Mouse (Mus musculus) hindbrain, embryonic 14.5 days (tissue): ENCODE measurements around the gene Hpn. TPM values are rescaled to one million over a fixed set of nuclear protein-coding genes. Genes with fewer than 3 reads are reported as not detected.
A peak's percentile ranks its signal among the peaks of the same experiment; 100 is the strongest.

Experiments used
- ATAC-seq: fragments of 200-750 bp; cut with Nextera tagmentation; 2 replicates; pipeline ENCODE4 v1.8.0; 2017; ENCODE audit warnings: moderate number of reproducible peaks, mild to moderate bottlenecking, moderate TSS enrichment, moderate library complexity; ENCODE audit not compliant: low FRiP score
- DNase-seq: peaks from one replicate; pipeline ENCODE4 v3.0.0-alpha.2; 2015; ENCODE audit warnings: low spot score
- H3K27ac ChIP-seq: fragments of 300-500 bp; sonication (generic); 2 replicates; pipeline ENCODE4 v1.5.1; 2014; ENCODE audit warnings: mild to moderate bottlenecking, moderate library complexity
- H3K27me3 ChIP-seq: fragments of 300-500 bp; sonication (generic); 2 replicates; pipeline ENCODE4 v1.6.1; 2014; ENCODE audit warnings: mild to moderate bottlenecking, low read length, mixed read lengths; ENCODE audit not compliant: control insufficient read depth, insufficient read depth
- H3K36me3 ChIP-seq: fragments of 300-500 bp; sonication (generic); replicated peaks from 2 replicates; pipeline ENCODE4 v1.6.1; 2014; ENCODE audit not compliant: control insufficient read depth, insufficient read depth
- H3K4me1 ChIP-seq: fragments of 300-500 bp; sonication (generic); replicated peaks from 2 replicates; pipeline ENCODE4 v1.6.1; 2014; ENCODE audit warnings: antibody characterized with exemption, low read length, mixed read lengths; ENCODE audit not compliant: control insufficient read depth, insufficient read depth
- H3K4me2 ChIP-seq: fragments of 300-500 bp; sonication (generic); replicated peaks from 2 replicates; pipeline ENCODE4 v1.6.1; 2014; ENCODE audit warnings: mild to moderate bottlenecking, moderate library complexity
- H3K4me3 ChIP-seq: fragments of 300-500 bp; sonication (generic); replicated peaks from 2 replicates; pipeline ENCODE4 v1.5.1; 2014; ENCODE audit warnings: mild to moderate bottlenecking, low read length
- H3K9ac ChIP-seq: fragments of 300-500 bp; sonication (generic); 2 replicates; pipeline ENCODE4 v1.6.1; 2014
- H3K9me3 ChIP-seq: fragments of 300-500 bp; sonication (generic); 2 replicates; pipeline ENCODE4 v1.6.1; 2016; ENCODE audit warnings: low read length; ENCODE audit not compliant: control insufficient read depth
- WGBS: fragments of 180-500 bp; shearing (Covaris S2); extraction: QIAGEN DNeasy Blood & Tissue Kit; methylation state at CpG from one replicate; pipeline ENCODE4 v1.1.7; 2014; 5-methylcytosine and 5-hydroxymethylcytosine counted together
- polyA plus RNA-seq: library from polyadenylated mRNA; unstranded; fragments of >200 nt; fragmentation: Nextera tagmentation; extraction: Ambion mirVana; gene quantifications from 2 replicates; pipeline ENCODE4 v1.2.1, GENCODE M21; 2014

Gene Hpn
- polyA plus RNA-seq, 1 experiment from 2014 or later, result 0.67 TPM

DNA sequence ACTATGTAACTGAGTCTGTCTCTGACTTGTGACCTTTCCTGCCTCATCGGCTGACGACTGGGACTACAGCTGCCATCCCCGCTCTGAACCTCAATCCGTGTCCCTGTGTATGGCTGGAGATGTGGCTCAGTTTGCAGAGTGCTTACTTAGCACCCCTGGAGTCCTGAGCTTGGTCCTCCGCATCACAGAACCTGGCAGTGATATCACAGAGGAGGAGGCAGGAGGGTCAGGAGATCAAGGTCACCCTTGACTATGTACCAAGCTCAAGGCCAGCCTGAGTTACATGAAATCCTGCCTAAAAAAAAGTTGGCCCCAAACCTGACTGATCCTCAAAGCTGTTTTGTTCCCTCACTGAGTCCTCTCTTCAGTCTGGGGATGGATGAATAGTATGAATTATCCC lies 57.4 kb downstream of the Hpn start:
- Histone ChIP-seq H3K4me3 (no peak overlapping the region), H3K27ac (no peak overlapping the region), H3K4me2 (no peak overlapping the region), H3K9ac (no peak overlapping the region), H3K4me1 (0 out of 2 replicates have a peak, but pooled peaks cover 4% of the 10 kb centered on the region), H3K27me3 (peaks cover 11% of the 10 kb centered on the region), H3K9me3 (no peaks in the 10 kb centered on the region), H3K36me3 (no peaks in the 10 kb centered on the region)
- ATAC-seq, result no peak
- no peak for DNase-seq
- 72% methylated on average over 5 of the region's 5 CpGs for WGBS

DNA sequence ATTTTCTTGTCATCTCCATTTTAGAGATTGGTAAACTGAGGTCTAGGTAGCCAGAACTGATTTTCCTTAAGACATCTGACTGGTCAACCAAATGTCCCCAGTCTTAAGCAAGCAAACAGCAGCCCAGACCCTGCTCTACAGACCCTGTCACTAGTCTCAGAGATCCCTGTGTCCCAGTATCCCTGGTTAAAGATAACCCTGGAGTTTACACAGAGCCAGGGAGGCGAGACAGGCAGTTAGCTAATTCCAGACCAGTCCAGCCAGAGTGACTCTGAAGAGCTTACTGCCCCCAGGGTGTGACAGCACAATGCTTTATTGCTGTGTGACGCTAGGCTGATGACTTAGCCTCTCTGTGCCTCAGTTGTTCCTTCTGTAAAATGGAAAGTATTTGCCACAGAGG lies 58.0 kb downstream of the Hpn start, which contains the start of gene Fxyd1:
TSS of gene Fxyd1 (minus strand) at position 129 of the 400 bp plus-strand sequence.
- WGBS, result 91% methylated on average over 2 of the region's 2 CpGs
- no peaks in the 10 kb centered on the region for H3K36me3 ChIP-seq
- DNase-seq, result no peak
- no peak within 1 kb of the TSS for H3K9ac ChIP-seq
- no peak within 1 kb of the TSS for H3K4me2 ChIP-seq
- ATAC-seq, result no peak
- H3K27me3 ChIP-seq, result peaks cover 18% of the 10 kb centered on the region
- H3K4me1 ChIP-seq, result 0 out of 2 replicates have a peak, but pooled peaks cover 10% of the 10 kb centered on the region
- no peak within 1 kb of the TSS for H3K4me3 ChIP-seq
- H3K9me3 ChIP-seq, result no peaks in the 10 kb centered on the region
- H3K27ac ChIP-seq, result no peak within 1 kb of the TSS

DNA sequence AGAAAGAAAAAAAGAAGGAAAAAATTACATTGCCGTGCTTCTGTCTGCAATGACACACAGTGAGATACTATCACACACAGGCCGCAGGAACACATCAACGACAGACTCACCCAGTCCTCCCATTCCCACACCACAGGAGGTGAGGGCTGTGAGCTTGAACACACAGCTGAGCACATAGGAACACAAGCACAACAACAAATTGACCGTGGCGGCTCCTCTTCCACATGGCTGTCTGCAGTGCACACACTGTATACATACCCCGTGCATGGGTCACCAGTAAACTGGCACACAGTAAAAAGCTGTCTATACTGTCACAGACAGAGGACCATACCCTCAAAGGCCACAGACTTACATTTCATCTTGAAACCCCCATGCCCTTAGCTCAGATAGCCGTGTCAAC lies 58.6 kb downstream of the Hpn start:
- Histone ChIP-seq H3K4me1 (0 out of 2 replicates have a peak, but pooled peaks cover 11% of the 10 kb centered on the region), H3K9ac (no peak overlapping the region), H3K4me3 (no peak overlapping the region), H3K4me2 (no peak overlapping the region), H3K9me3 (no peaks in the 10 kb centered on the region), H3K36me3 (no peaks in the 10 kb centered on the region), H3K27me3 (peaks cover 24% of the 10 kb centered on the region), H3K27ac (no peak overlapping the region)
- no peak for DNase-seq
- no peak for ATAC-seq
- WGBS, result 76% methylated on average over 7 of the region's 7 CpGs

DNA sequence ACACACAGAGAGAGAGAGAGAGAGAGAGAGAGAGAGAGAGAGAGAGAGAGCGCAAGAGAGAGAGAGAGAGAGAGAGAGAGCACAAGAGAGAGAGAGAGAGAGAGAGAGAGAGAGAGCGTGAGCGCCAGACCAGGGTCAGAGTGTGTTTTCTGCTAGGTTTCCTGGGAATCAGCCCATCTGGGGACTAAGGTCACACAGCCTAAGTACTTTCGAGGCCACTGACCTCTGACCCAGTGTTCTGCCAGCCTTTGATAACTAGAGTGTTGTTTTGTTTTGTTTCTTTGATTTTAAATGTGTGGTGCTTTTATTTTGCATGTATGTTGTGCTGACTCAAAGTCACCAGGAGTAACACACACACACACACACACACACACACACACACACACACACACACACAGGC lies 59.2 kb downstream of the Hpn start:
- WGBS, result 36% methylated on average over 4 of the region's 4 CpGs
- Histone ChIP-seq H3K36me3 (no peaks in the 10 kb centered on the region), H3K4me3 (no peak overlapping the region), H3K4me1 (0 out of 2 replicates have a peak, but pooled peaks cover 17% of the 10 kb centered on the region), H3K9ac (no peak overlapping the region), H3K4me2 (no peak overlapping the region), H3K9me3 (no peaks in the 10 kb centered on the region), H3K27me3 (peaks cover 29% of the 10 kb centered on the region), H3K27ac (no peak overlapping the region)
- DNase-seq (no peak), ATAC-seq (no peak)

DNA sequence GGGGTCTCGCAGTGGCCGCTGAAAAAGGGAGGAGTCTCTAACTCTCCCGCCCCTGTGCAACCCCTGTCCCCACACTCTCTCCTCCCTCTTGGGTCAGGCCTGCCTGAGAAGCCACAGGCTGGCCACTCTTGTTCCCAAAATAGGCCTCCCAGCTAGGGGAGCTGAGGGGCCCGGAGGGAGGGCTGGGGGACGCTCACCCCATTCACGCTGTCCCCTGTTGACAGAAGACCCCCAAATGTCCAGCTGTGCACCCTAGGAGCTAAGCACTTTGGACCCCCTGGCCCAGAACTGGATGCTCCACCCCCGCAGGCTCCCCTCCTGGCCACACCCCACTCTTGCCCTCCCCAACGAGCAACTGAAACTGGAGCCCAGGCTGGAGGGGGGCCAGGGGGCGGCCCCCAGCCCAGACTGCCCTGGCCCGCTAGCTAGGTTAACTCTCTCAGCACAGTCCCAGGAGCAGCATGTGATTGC lies 59.7 kb downstream of the Hpn start:
- Histone ChIP-seq H3K36me3 (no peaks in the 10 kb centered on the region), H3K9ac (no peak overlapping the region), H3K27me3 (peaks cover 33% of the 10 kb centered on the region), H3K4me2 (peak overlapping the region; percentile 18; the same call in 1 of the 2 replicates), H3K4me3 (no peak overlapping the region), H3K9me3 (no peaks in the 10 kb centered on the region), H3K27ac (no peak overlapping the region), H3K4me1 (peaks cover 22% of the 10 kb centered on the region; the same call in 1 of the 2 replicates)
- ATAC-seq (peak; percentile 15; the same call in 1 of the 2 replicates), DNase-seq (no peak)
- 5% methylated on average over 10 of the region's 10 CpGs for whole genome bisulfite sequencing

DNA sequence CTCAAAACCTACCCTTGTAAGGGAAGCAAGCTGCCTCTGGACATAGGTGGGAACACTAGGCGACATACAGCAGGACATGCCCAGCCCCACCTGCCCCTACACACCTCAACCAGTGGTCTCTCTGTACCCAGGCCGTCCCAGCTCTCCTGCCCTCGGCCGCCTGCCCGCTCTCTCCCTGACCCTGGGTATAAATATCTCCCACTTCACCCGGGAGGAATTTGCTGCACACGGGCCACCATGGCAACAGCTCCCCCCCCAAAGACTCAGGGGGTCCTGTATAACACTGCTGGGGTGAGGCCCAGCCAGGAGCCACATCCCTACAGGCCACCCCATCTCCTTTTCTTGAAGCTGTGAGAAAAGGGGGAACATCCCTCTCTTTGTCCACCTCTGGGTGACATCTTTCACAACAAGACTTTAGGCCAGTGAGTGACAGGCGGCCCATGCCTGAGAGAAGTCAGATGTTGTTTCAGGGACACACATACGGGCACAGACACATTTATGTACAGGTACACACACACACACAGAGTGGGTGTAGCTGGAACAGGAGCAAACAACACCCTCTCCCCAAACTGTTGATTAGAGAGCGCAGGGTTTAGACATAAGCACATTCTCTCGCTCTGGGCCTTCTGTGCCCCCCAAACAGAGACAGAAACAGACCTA lies 60.3 kb downstream of the Hpn start:
- no peaks in the 10 kb centered on the region for H3K9me3 ChIP-seq
- H3K36me3 ChIP-seq, result no peaks in the 10 kb centered on the region
- no peak overlapping the region; the same call in 1 of the 2 replicates for H3K27ac ChIP-seq
- H3K4me2 ChIP-seq, result peak overlapping the region; percentile 18
- H3K4me1 ChIP-seq, result peaks cover 28% of the 10 kb centered on the region; the same call in 1 of the 2 replicates
- DNase-seq (no peak), ATAC-seq (no peak)
- H3K9ac ChIP-seq, result no peak overlapping the region
- no peak overlapping the region for H3K4me3 ChIP-seq
- peaks cover 37% of the 10 kb centered on the region for H3K27me3 ChIP-seq
- WGBS, result 39% methylated on average over 11 of the region's 11 CpGs

DNA sequence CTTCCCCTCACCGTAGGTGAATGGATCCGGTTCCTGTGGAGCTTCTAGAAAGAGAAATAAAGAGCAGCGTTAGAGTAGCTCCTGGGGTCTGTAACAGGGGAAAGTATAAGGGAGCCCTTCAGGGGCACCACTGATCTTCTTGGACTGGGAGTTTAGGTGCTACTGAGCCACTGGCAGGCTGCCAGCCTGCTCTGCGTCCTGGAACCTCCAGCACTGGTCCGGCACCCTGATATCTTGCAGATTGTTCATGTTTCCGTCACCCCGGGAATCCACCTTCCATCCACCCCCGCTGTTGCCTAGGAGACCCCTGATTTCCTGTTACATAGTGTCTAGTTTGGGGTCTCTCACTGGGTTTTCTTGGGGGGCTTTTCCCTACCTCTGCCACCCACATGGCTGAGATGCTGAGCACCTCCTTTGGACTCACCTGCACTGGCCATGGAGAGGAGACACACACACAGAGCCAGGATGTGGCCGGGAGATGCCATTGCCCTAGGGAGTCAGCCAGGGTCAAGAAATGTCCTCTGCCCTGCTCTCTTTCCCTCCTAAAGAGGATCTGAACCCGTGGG lies 61.1 kb downstream of the Hpn start:
- Histone ChIP-seq H3K27me3 (peaks cover 37% of the 10 kb centered on the region), H3K27ac (no peak overlapping the region), H3K4me1 (peaks cover 36% of the 10 kb centered on the region), H3K9ac (no peak overlapping the region), H3K4me3 (no peak overlapping the region), H3K36me3 (no peaks in the 10 kb centered on the region), H3K9me3 (no peaks in the 10 kb centered on the region), H3K4me2 (no peak overlapping the region)
- ATAC-seq, result no peak
- no peak for DNase-seq
- WGBS, result 30% methylated on average over 10 of the region's 10 CpGs

DNA sequence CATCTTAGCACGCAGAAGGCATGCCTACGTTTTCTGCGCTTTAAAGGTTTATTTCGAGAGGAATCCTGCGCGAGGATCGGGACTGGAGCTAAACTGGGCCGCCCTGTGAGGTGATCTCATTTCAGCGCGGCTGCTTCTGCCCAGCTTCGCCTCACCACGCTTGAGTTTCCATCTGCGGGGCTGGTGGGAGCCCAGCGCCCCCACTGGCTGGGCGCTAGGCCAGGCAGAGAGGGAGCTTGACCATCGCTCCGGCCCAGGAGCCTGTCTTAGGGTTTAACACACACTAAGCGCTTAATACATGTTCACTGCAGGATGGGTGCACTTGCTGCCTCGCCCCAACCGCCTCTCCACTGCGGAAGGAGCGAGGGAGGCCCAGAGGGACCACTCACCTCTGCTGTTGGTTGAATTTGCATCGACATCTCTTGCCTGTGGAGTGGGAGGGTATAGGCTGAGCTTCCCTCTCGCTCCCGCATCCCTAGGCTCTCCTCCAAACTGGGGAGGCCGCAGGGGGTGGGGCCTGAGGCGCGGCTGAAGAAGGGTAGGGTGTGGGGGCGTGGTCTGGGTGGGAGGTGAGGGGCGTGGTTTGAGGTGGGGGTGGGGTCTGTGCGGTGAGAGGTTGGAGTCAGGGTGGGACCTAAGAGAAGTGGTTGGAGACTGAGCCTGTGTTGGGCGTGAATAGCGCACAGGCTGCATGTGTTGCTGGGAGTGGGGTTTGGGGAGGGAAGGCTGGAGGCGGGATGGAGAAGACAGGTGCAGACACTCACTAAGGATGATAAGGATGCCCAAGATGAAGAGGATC lies 62.3 kb downstream of the Hpn start:
- Histone ChIP-seq H3K27me3 (peaks cover 37% of the 10 kb centered on the region), H3K4me1 (peaks cover 38% of the 10 kb centered on the region), H3K4me2 (peak overlapping the region; percentile 56), H3K4me3 (peak overlapping the region; percentile 40; the same call in 1 of the 2 replicates), H3K36me3 (no peaks in the 10 kb centered on the region), H3K27ac (no peak overlapping the region), H3K9me3 (no peaks in the 10 kb centered on the region), H3K9ac (no peak overlapping the region)
- ATAC-seq (peak; percentile 12; the same call in 1 of the 2 replicates), DNase-seq (peak; percentile 34)
- WGBS, result under 1% methylated on average over 34 of the region's 34 CpGs

DNA sequence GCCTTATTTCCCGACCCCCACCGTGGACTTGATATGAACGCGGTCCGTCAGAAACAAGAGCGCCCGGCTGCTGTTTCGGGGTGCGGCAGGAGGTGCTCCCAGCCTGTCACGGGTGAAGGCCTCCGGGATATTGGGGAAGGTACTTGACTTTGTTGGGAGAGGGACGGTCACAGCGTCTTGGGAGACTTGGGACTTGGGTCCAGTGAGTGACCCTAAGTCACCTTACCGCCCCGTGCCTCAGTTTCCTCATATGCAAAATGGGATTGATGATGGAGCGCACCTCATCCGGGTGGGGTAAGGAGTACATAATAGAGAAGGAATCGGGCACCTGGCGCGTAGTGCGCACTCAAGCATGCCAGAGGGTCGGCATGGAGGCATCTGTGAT lies 62.8 kb downstream of the Hpn start:
- WGBS, result 2% methylated on average over 22 of the region's 22 CpGs
- peaks cover 37% of the 10 kb centered on the region for H3K27me3 ChIP-seq
- ATAC-seq (no peak), DNase-seq (no peak)
- peak overlapping the region; percentile 56 for H3K4me2 ChIP-seq
- no peak overlapping the region for H3K9ac ChIP-seq
- H3K4me3 ChIP-seq, result peak overlapping the region; percentile 40; the same call in 1 of the 2 replicates
- no peak overlapping the region for H3K27ac ChIP-seq
- H3K4me1 ChIP-seq, result peaks cover 38% of the 10 kb centered on the region
- no peaks in the 10 kb centered on the region for H3K9me3 ChIP-seq
- H3K36me3 ChIP-seq, result no peaks in the 10 kb centered on the region
